Mouse (Mus musculus) ovary, adult 2 months (tissue): ENCODE data around the gene Olfr472. TPM values are rescaled to one million over a fixed set of nuclear protein-coding genes. Genes with fewer than 3 reads are reported as not detected.

Experiments used
- polyA plus RNA-seq: library from polyadenylated mRNA; depleted of rRNA; stranded (reverse); fragments of >200 nt; gene quantifications from 2 replicates; pipeline ENCODE4 v1.2.3, GENCODE M21; 2012; rRNA removed

Gene Olfr472
- polyA plus RNA-seq: not detected in 2 replicates

DNA sequence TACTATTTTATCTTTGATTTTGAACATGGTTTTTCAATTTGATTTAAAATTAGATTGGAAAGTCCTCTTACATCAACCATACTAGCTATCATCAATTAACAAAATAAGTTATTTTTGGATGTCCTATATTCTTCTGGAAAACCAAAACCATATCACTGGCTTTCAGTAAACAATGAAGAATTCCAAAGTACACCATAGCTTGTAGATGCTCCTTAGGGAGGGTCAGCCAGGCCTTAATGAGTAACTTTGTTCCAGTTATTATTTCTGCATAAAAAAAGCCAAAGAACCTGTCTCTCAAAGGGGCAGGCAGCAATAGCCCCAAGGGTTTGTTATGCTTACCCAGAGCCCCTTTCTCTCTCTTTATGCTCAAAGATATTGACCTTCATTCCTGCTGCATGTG lies at the start of gene Olfr472:
Gene Olfr472, plus strand, starts transcription at position 301 of the 400 bp plus-strand sequence.

DNA sequence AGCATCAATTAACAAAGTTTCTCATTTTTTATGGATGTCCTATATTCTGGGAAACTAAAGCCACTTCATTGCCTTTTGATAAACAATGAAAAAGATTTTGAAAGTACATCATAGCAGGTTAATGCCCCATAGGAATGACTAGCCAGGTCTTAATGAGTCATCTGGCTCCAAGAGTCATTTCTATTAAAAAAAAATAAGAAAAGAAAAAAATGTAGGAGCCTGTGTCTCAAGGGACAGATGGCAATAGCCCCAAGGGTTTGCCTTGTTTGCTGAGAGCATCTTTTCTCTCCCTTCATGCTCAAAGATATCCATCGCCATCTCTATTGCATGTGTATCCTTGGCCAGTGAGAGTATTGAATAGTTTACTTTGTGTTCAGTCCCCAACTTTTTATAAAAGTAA lies 32.4 kb downstream of the Olfr472 start, which contains the start of gene Olfr473:
Gene Olfr473, plus strand, starts transcription at position 301 of the 400 bp plus-strand sequence.

DNA sequence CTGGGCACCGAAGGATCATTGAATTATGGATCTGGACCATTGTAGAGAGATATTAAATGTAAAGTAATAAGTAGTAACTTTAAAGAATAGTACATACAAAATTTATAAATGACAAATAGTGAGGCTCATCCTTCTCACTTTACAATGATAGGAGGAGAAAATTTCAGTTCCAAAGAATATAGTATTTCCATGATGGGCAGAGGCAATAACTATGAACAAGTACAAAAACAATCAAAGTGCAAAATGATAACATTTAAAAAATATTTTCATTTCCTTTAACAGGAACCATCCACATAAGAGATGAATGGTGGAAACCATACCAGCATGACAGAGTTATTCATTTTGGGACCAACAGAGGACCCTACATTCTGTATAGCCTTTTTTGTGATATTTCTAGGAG lies 56.6 kb downstream of the Olfr472 start, which contains the start of gene Olfr474:
Gene Olfr474, plus strand, starts transcription at position 301 of the 400 bp plus-strand sequence.

Other genes with a start within 250 kb of the Olfr472 start
- gene Cyb5r2, start 139.9 kb upstream of the Olfr472 start, polyA plus RNA-seq: 0.14 and 0.15 TPM in 2 replicates
- gene Ovch2, start 96.7 kb upstream of the Olfr472 start, polyA plus RNA-seq: not detected in 2 replicates
- not detected in 2 replicates for gene Olfr467, start 85.6 kb upstream of the Olfr472 start, polyA plus RNA-seq
- gene Olfr469, start 72.4 kb upstream of the Olfr472 start, polyA plus RNA-seq: not detected in 2 replicates
- gene Olfr470, start 50.4 kb upstream of the Olfr472 start, polyA plus RNA-seq: not detected in 2 replicates
- gene Olfr473, start 32.5 kb downstream of the Olfr472 start, polyA plus RNA-seq: not detected in 2 replicates
- not detected in 2 replicates for gene Olfr474, start 56.7 kb downstream of the Olfr472 start, polyA plus RNA-seq
- not detected in 2 replicates for gene Olfr476, start 66.9 kb downstream of the Olfr472 start, polyA plus RNA-seq
- not detected in 2 replicates for gene Olfr477, start 88.8 kb downstream of the Olfr472 start, polyA plus RNA-seq
- not detected in 2 replicates for gene Olfr478, start 136.1 kb downstream of the Olfr472 start, polyA plus RNA-seq
- gene Olfr479, start 152.8 kb downstream of the Olfr472 start, polyA plus RNA-seq: not detected in 2 replicates
- gene Olfr480, start 169.4 kb downstream of the Olfr472 start, polyA plus RNA-seq: not detected in 2 replicates
- gene Olfr481, start 182.0 kb downstream of the Olfr472 start, polyA plus RNA-seq: not detected in 2 replicates
- not detected in 2 replicates for gene Olfr482, start 199.7 kb downstream of the Olfr472 start, polyA plus RNA-seq
- gene Olfr483, start 202.9 kb downstream of the Olfr472 start, polyA plus RNA-seq: not detected in 2 replicates
- not detected in 2 replicates for gene Olfr484, start 229.5 kb downstream of the Olfr472 start, polyA plus RNA-seq